Mouse (Mus musculus) adrenal gland (tissue): ENCODE results near the gene Eef1e1.
"Not testable (repeated sequence)": the region's sequence is repeated elsewhere in the genome, so short reads cannot be mapped to it uniquely, and the experiment has no call there.

ENCODE experiments used
- intact Hi-C: fragments of 180-260 bp; cut with DNase I; formaldehyde crosslinking; loops from one replicate; pipeline ENCODE4 v1.15.1; 2025

Eef1e1 gene

GRCm38 (mm10) chr13:38625492-38626228 is 33.2 kb downstream of the Eef1e1 start:
- intact Hi-C loops = loop anchor here (10.0 kb wide), 1 partner anchor 281 kb away; the partner anchor contains the start of gene Bmp6

- intact Hi-C loops = loop anchor here (10.0 kb wide), 1 partner anchor 280 kb away; the partner anchor contains the start of gene Bmp6
Observed at GRCm38 (mm10) chr13:38624292-38624902, 34.5 kb downstream of the Eef1e1 start.

GRCm38 (mm10) chr13:38623296-38623695 is 35.6 kb downstream of the Eef1e1 start:
- intact Hi-C loops = loop anchor here (10.0 kb wide), 1 partner anchor 278 kb away; the partner anchor contains the start of gene Bmp6

GRCm38 (mm10) chr13:38618001-38618630 is 40.7 kb downstream of the Eef1e1 start:
- intact Hi-C loops = not testable (repeated sequence)

GRCm38 (mm10) chr13:38616887-38617286 is 42.0 kb downstream of the Eef1e1 start:
- intact Hi-C loops = no loop called here

- intact Hi-C loops = no loop called here
Observed at GRCm38 (mm10) chr13:38615656-38616055, 43.2 kb downstream of the Eef1e1 start.

GRCm38 (mm10) chr13:38614298-38614697 is 44.6 kb downstream of the Eef1e1 start:
- intact Hi-C loops = no loop called here

- intact Hi-C loops = no loop called here
Observed at GRCm38 (mm10) chr13:38613583-38613982, 45.3 kb downstream of the Eef1e1 start.

- intact Hi-C loops = no loop called here
Observed at GRCm38 (mm10) chr13:38612608-38613007, 46.2 kb downstream of the Eef1e1 start.

GRCm38 (mm10) chr13:38612179-38612578 is 46.7 kb downstream of the Eef1e1 start:
- intact Hi-C loops = no loop called here

GRCm38 (mm10) chr13:38610336-38610735 is 48.5 kb downstream of the Eef1e1 start:
- intact Hi-C loops = no loop called here

GRCm38 (mm10) chr13:38607130-38607529 is 51.7 kb downstream of the Eef1e1 start:
- intact Hi-C loops = loop anchor here (10.0 kb wide), 1 partner anchor 632 kb away; no protein-coding TSS in a partner anchor

- intact Hi-C loops = loop anchor here (10.0 kb wide), 1 partner anchor 631 kb away; no protein-coding TSS in a partner anchor
Observed at GRCm38 (mm10) chr13:38605353-38605752, 53.5 kb downstream of the Eef1e1 start.

- intact Hi-C loops = loop anchor here (10.0 kb wide), 1 partner anchor 628 kb away; no protein-coding TSS in a partner anchor
Observed at GRCm38 (mm10) chr13:38602966-38603365, 55.9 kb downstream of the Eef1e1 start.

GRCm38 (mm10) chr13:38602243-38602832 is 56.5 kb downstream of the Eef1e1 start:
- intact Hi-C loops = loop anchor here (10.0 kb wide), 1 partner anchor 628 kb away; no protein-coding TSS in a partner anchor

GRCm38 (mm10) chr13:38600811-38601210 is 58.0 kb downstream of the Eef1e1 start:
- intact Hi-C loops = loop anchor here (10.0 kb wide), 1 partner anchor 626 kb away; no protein-coding TSS in a partner anchor

- intact Hi-C loops = no loop called here
Observed at GRCm38 (mm10) chr13:38597076-38597475, 61.8 kb downstream of the Eef1e1 start.

- intact Hi-C loops = no loop called here
Observed at GRCm38 (mm10) chr13:38596461-38596860, 62.4 kb downstream of the Eef1e1 start.
